Mouse (Mus musculus): ENCODE measurements at regions not wholly inside any gene's neighbourhood (a gene's known extent, or its start where the extent isn't known, plus 50 kb on each side); places are given as distances from the start of the nearest gene placed in this dataset.

- 82% methylated on average over 2 of the region's 2 CpGs for WGBS
- Histone ChIP-seq H3K27ac (no peak overlapping the region), H3K36me3 (no peaks in the 10 kb centered on the region), H3K27me3 (no peaks in the 10 kb centered on the region), H3K9ac (no peak overlapping the region), H3K9me3 (no peaks in the 10 kb centered on the region), H3K4me2 (replicated peaks) (no peak overlapping the region), H3K4me1 (no peaks in the 10 kb centered on the region), H3K4me3 (no peak overlapping the region)
- no peak for ATAC-seq (ENCODE audit: low FRiP score, low read depth)
These were observed 212.3 kb downstream of the Tmem161b start for GRCm38 (mm10) chr13:84434444-84434843.

DNA sequence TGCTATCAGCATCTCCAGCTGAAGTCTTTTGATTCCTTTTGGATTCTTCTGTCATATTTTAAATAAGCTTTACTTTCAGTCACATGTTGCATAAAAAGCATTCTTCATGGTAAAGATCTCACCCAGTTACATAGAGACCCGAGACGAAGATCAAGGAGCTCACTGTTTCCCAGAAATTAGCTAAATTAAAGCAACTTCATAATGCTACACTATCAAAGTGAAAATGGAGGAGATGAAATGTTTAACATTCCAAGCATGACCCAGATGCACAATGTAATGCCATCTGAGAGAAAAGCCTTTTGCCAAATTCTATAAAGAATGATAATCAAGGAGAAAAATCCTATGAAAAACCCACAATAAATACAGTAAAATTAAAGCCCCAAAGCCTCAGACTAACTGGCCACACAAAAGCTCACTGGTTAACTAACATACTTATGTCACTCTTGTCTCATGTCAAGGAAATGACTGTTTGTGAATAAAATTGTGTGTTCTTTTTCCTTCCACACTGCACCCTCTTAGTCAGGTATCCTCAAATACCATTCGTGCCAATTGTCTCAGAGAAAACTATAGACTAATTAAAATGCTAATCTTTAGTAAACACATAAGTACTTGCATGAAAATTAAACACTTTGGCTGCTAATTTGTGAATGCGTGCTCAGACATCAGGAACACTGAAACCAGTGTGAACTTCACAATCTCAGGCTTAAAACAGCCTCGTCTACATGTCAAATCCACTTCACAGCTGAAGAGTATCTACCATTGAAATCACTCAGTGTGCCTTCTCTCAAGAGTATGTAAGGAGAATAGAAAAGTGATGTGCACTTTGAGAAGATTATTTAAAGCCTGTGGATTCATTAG lies 215.7 kb downstream of the Tmem161b start:
- Histone ChIP-seq H3K9me3 (no peaks in the 10 kb centered on the region), H3K9ac (no peak overlapping the region), H3K27ac (no peak overlapping the region), H3K27me3 (no peaks in the 10 kb centered on the region), H3K4me1 (no peaks in the 10 kb centered on the region), H3K4me3 (no peak overlapping the region), H3K36me3 (no peaks in the 10 kb centered on the region), H3K4me2 (replicated peaks) (no peak overlapping the region)
- ATAC-seq (ENCODE audit: low FRiP score, low read depth) = no peak
- WGBS = 77% methylated on average over 5 of the region's 5 CpGs

- Histone ChIP-seq H3K4me3 (no peak overlapping the region), H3K27ac (no peak overlapping the region), H3K36me3 (no peaks in the 10 kb centered on the region), H3K27me3 (no peaks in the 10 kb centered on the region), H3K4me1 (no peaks in the 10 kb centered on the region), H3K9ac (no peak overlapping the region), H3K9me3 (no peaks in the 10 kb centered on the region), H3K4me2 (replicated peaks) (no peak overlapping the region)
- 74% methylated on average over 2 of the region's 2 CpGs for WGBS
- ATAC-seq (ENCODE audit: low FRiP score, low read depth) = no peak
These were observed 216.3 kb downstream of the Tmem161b start for GRCm38 (mm10) chr13:84438444-84438766.

- H3K27ac ChIP-seq = no peak overlapping the region
- H3K36me3 ChIP-seq = no peaks in the 10 kb centered on the region
- H3K9me3 ChIP-seq = no peaks in the 10 kb centered on the region
- 81% methylated on average over 2 of the region's 2 CpGs for WGBS
- no peaks in the 10 kb centered on the region for H3K27me3 ChIP-seq
- H3K4me1 ChIP-seq = no peaks in the 10 kb centered on the region
- H3K4me3 ChIP-seq = no peak overlapping the region
- H3K9ac ChIP-seq = no peak overlapping the region
- ATAC-seq (ENCODE audit: low FRiP score, low read depth) = no peak
- H3K4me2 ChIP-seq (replicated peaks) = no peak overlapping the region
These were observed 226.4 kb downstream of the Tmem161b start for GRCm38 (mm10) chr13:84448514-84448913.

DNA sequence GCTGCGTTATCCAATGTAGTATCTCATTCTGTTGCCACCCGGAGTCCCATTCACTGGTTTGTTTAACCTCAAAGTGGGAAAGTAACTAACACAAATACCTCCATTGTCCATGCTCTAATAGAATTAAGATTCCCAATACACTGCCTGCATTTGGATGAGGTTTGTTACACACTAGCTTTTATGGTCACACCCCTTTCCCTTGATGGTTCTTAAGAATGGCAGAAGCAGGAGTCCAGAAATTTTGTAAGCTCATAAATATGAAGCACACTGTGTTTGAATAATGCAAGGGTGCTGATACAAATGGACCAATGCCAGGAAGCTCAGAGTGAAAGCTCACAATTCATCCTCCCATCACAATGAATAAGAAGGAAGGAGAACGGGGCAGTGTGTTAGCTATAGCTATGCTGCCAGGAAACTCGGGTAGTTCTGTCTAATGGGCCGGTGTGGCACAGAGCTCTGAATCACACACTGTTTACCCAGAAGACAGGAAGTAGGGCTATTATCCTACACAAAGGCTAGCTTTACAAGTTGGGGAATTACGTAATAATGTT lies 227.0 kb downstream of the Tmem161b start:
- Histone ChIP-seq H3K9me3 (no peaks in the 10 kb centered on the region), H3K4me2 (replicated peaks) (no peak overlapping the region), H3K36me3 (no peaks in the 10 kb centered on the region), H3K27me3 (no peaks in the 10 kb centered on the region), H3K27ac (no peak overlapping the region), H3K9ac (no peak overlapping the region), H3K4me1 (no peaks in the 10 kb centered on the region), H3K4me3 (no peak overlapping the region)
- no peak for ATAC-seq (ENCODE audit: low FRiP score, low read depth)
- 59% methylated on average over 6 of the region's 6 CpGs for WGBS

Measured in limb, embryonic 13.5 days (tissue).